Mouse (Mus musculus) 3T3-L1 (cell line): ENCODE measurements at regions not wholly inside any gene's neighbourhood (a gene's known extent, or its start where the extent isn't known, plus 50 kb on each side); places are given as distances from the start of the nearest gene placed in this dataset.
"Not testable (repeated sequence)": the region's sequence is repeated elsewhere in the genome, so short reads cannot be mapped to it uniquely, and the experiment has no call there.

Experiments
- DNase-seq: peaks from one replicate; pipeline ENCODE4 v3.0.0-alpha.2; 2015; ENCODE audit warnings: low read depth, low spot score

DNA sequence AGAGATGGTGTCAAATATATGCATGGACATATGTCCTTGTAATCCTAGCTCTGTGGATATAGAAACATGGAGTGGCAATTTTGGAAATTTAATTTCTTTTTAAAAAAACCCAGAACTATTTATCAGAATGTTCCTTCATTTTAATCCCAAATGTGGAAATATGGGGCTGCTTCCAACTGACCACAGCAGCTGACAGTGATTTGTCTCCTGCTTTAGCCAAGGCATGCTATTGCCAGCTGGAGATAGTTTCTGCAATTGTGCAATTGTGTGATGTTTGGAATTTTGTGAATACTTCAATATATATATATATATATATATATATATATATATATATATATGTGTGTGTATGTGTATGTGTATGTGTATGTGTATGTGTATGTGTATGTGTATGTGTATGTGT, 629.7 kb upstream of the Slc8a1 start:
- peak; percentile 38 for DNase-seq

DNA sequence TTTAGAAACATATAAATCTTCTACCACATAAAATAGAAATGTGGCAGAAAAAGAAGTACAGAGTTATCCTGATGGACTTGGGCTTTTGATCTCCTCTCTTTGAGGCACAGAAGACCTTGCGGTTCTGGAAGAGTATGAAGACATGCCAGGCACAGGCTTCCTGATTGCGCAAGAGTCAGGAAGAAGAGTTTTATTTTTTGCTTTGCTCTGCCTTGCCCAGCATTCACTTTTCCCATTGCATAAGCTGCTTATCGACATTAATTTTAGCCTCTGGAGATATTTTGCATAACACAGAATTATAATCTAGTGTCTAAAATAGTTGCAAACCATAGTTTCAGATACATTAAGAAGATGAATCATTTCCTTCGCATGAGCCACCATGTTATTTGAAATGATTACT, 627.8 kb upstream of the Slc8a1 start:
- DNase-seq = no peak

DNA sequence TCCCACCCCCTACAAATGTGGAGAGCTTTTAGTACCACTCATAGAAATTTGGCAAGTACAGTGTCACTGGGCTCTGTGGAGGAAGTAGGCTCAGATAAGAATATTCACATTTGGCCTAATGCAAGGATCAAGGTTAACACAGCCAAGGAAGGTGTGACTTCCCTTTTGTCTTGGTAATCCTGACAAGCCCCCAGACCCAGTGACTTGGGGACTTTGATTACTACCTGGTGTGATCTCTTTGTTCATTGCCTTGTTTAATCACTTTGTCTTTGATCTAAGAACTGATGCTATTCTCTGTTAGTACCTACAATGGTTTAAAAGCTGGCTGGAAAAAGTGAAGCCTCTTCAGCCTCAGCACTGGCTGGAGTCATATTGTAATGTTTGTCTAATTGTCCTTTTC, 610.5 kb upstream of the Slc8a1 start:
- no peak for DNase-seq

DNA sequence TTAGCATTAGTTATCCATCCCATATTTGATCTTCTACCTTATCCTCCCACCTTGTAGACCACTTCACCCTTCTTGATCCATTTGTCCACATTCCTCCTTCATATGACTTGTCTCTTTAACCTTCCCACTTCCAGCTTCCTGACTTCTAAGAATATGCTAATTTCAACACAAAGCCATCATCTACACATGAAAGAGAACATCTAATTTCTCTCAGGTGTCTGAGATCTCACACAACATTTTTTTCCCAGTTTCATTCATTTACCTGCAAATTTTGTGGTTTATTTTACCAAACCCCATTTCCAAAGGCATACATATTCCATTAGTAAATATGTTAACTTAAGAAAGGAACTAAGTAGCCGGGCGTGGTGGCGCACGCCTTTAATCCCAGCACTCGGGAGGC, 593.3 kb upstream of the Slc8a1 start:
- no peak for DNase-seq

DNA sequence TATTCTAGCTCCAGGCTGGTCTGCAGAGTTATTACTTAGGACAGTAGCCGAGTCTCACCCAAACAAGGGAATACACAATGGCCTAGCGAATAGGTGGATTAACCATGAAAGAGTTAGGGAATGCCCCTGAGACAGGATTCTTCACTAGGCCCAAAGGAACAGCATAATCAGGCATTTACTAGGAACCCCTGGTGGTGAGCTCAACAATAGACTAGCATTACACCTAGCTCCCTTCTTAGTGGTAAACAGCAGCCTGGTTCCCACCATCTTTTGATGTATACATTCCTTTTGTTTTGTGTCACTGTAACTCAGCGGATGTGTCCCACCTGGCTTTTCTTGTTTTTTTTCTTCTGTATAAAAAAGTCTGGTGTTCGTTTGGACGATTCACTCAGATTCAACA, 574.0 kb upstream of the Slc8a1 start:
- DNase-seq = no peak

DNA sequence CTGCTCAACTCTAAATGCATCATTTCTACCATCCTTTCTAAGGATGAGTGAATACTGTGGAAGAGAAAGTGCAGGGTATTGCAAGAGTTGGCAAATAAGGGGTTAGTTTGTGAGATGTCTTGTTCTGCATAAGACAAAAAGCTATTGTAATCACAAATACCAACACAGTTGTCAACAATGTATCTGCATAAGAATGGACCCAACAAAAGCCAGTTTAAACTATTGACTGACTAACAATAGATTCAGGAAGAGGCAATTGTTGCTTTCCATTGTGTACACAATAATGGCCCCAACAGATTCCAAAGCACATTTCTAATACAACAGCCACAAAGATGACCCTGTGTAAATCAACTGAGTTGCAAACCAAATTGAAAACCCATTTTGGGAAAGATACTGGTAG, 568.2 kb upstream of the Slc8a1 start:
- no peak for DNase-seq

DNA sequence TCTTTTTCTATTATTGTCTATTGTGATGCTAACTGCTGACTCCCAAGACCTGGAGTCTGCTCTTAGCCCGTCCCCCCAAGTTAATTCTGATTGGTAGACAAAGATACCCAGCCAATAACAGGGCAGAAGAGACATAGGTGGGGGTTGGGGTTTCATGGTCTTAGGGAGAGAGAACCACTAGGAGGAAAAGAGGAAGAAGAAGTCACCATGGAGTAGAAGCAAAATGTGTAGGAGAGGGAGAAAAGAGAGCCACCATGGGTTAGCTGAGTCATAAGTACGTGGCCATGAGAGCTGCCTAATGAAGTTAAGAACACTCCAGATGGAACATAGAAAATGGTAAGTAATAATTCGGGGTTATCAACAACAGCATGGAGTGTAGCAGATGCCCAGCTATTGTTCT, 539.6 kb upstream of the Slc8a1 start:
- DNase-seq = no peak

DNA sequence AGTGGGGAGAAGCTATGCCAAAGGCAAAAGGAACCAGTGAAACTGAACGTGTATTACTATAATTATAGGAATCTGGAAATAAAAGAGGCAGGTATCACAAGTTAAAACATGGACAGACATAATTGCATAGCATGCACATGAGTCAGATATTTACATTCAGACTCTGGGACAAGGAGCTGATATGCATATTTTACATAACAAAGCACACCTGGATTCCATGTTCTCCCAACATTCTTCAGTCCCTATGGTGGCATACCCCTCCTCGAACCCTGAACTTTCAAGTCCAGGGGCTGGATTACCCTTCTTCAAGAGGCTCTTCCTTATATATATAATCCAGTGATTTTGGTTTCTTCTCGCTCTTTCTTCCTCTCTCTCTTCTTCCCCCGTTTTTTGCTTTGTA, 535.8 kb upstream of the Slc8a1 start:
- DNase-seq = no peak

DNA sequence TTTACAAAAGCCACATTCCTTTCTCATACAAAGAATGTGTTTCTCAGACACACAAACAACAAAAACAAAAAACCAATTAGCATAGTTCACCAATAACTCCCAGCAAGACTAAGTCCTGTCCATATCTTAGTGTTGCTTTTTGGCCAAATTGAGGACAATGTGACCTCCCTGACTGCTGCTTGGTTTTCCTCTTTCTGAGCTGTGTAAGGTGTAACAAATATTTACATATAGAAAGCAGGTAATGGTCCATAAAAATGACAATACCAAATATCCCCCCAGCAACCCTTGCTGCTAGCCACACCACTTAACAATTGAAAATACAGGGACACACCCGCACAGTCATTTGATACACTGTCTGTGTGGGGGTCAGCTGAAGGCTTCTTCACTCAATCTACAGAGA, 534.7 kb upstream of the Slc8a1 start:
- DNase-seq = no peak

DNA sequence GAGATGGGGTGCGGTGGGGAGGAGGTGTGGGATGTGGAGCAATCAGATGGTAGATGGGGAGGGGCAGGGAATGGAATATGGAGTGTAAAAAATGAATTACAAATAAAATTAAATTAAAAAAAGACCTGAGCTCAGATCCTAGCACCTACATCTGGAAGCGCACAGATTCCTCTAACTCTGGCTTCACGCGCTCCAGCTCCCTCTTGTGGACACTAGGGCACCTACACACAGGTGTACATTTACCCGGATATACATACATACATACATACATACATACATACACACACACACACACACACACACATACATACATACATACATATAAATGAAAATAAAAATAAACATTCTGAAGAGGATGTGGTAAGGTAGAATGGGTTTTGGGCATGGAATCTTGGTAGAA, 528.7 kb upstream of the Slc8a1 start:
- DNase-seq = not testable (repeated sequence)

DNA sequence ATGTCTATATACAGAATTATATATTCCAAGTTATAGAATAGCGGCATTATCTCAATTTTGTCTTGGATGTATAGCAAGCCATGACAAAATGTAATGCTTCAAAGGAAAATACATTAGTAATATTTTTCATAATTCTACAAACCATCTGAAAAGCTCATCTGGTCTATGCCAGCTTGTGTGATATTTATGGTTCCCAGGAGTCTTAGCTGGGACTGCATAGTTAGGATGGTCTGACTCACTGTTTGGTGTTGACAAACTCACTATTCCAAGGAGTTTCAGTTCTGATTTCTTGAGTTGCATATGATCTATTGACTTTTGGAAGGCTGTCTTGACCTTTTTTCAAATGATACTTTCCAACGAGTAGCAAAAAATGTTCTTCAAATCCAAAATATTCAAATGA, 514.2 kb upstream of the Slc8a1 start:
- peak; percentile 46 for DNase-seq

DNA sequence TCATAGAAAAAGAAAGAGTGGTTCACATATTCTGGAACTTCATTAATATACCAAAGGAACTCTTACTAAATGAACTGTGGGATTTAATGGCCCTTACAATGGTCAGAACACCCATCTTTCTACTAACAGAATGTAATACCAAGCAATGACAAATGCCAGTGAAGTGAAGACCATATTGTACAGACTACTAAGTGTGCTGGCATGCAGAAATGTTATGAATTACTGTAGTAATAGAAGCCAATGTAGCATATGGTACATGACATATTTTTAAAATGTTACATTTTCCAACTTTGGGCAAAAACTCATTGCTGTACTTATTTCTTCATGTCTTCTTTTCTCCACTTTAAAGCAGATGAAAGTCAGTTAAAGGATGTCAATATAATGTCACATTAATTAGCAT, 513.7 kb upstream of the Slc8a1 start:
- no peak for DNase-seq

DNA sequence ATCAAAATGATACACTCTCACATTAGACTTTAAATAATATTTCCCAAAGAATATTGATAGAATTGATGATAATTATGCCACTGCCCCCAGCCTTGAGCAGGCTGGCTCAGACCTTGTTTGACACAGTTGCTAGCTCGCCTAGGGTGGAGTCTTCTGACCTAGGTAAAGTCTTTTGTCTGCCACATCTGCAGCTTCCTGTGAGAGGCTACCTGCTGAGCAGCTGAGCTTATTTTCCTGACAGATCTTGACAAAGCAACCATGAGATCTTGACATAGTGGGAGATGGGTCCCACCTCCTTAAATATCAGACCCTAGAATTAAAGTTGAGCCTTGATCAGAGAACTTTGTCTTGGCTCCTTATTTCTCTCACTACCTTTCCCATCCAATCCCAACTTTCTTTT, 500.2 kb upstream of the Slc8a1 start:
- no peak for DNase-seq

DNA sequence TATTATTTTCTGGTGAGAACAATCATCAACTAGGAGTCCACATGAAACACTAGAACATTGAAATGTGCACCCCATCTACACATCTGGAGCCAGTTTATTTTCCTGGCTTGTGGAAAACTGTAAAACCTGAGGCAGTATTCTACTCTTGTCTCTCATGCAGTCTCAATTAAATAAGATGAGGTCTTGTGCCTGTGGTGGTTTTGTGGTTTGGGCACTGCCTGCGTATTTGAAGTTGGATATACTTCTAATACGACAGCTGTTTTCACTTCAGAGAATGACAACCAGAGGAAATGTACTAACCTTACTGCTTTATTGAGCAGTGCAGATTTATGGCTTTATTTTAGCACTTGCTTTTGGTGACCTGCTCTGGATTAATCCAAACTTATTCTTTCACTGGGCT, 499.3 kb upstream of the Slc8a1 start:
- peak; percentile 88 for DNase-seq

DNA sequence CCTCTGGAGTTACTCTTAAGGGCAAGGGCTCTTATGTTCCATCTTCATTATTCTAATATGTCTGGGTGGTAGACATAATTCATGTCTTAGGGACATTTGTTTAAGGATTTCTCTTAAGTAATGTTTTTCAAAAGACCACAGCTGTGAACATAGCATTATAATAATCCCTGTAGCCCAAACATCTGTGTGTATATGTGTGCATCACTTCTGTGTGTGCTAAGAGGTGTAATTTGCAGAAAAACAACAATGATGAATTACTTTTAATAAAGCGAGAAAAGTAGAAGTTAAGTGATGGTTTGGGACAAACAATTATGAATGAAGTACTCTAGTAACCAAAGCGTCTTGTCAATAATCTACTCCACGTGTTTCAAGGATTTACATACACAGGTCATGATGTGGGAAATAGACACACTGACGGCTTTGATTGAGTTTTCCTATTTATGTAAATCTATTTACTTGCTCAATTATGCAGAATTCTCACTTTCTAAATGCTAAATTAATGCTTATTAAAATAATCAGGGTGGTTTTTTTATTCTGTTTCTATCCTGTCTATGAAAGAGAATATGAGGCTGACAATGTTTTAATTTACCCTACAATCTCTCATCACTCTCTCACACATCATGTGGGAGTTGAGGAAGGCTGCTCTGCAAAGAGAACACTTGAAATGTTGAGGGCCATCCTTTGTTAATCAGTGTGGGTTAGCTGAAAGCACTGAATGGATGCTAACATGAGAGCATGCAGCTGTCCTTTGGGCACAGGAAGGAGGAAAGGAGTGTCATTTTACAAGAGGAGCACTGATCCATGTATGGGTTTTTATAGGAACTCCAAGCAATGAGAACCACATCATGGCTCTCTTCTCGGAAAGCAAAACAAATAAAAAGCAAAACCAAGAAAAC, 477.8 kb upstream of the Slc8a1 start:
- no peak for DNase-seq

DNA sequence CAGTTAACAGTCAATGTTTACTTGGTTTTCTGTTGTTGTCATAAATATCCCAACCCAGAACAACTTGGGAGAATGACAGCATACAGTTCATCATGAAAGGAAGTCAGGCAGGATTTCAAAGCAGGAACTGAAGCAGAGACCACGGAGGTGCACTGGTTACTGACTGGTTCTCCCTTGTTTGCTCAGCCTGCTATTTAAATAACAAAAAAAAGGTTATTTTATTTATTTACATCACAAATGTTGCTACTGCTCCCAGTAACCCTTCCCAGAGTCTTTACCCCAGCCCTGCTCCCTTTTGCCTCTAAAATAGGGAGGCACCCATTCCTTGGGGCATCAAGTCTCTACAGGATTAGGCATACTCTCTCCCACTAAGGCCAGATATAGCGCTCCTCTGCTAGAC, 461.8 kb upstream of the Slc8a1 start:
- no peak for DNase-seq

DNA sequence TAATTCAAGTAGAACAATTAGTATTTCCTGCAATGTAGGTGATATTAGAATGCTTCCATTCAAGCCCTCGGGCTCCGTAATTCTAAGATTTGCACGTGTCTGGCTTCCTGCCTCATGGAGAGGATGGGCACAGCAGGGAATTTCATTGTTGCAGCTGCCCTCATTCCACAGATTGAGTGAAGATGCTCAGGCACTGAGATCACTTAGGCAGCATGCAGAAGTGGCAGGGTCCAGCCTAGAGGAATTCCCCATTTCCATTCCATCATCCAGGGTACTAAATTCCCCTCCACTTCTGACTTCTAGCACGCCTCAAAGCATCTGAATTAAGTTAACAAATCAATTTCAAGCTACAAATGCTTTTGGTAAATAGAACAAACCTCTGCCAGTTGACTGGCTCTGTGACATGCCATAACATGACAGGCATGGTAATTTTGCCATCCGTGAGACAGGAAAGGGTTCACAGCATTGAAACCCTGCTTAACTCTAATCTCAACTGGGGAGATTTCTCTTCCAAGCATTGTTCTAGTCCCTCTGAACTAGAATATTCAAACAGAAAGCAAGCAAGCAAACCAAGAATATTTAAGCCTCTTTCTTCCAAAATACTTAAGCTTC, 461.0 kb upstream of the Slc8a1 start:
- no peak for DNase-seq

DNA sequence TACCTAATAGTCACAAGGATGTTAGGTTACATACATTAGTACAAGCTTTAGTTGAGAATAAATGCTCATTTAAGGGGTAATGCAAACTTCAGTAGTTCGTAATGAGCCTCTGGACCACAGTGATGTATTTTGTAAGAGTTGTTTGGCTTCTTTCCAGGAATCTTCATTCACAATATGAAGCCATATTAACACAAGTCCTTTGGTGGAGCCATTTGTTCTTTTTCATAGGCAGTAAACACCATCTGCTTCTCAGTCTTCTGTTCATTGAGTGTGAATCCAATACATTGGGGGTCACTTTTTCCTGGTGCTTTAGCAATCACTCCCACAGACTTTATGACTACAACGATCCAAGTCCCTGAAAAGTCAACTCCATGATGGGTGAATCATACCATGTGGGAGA, 446.1 kb upstream of the Slc8a1 start:
- peak; percentile 16 for DNase-seq

DNA sequence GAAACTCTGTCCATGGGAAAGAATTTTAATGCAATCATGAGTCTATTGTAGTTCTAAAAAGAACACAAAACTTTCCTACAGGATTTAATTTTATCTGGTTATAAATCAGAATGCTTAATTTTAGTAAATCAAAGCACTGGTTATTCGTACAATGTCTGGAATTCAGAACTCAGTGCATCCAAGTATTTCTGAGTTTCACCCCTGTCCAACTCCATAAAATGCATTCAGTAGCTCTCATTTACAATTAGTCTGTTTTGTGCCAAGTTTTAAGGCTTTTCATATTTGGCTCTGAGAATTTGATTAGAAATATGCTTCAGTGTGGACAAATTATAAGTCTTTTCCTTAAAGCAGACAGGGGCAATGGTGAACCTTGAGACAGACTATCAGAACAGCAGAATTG, 433.0 kb upstream of the Slc8a1 start:
- no peak for DNase-seq

DNA sequence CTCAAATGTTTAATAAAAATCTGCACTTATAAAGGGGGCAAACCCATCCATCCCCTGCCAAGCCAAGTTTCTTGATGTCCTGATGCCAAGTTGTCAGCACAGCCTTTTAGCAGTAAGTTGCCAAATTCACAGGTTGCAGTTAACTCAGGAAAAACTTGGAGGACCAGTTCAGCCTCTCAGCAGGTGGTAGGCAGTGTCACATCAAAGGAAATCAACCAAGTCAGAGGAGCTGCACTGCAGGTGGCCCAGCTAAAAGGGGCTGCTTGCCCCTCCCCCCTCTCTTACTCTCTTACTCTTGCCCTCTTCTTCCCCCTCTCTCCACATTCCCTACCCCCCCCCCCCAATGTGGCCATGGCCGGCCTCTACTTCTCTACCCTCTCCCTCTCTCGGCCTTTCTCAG, 415.3 kb upstream of the Slc8a1 start:
- no peak for DNase-seq

DNA sequence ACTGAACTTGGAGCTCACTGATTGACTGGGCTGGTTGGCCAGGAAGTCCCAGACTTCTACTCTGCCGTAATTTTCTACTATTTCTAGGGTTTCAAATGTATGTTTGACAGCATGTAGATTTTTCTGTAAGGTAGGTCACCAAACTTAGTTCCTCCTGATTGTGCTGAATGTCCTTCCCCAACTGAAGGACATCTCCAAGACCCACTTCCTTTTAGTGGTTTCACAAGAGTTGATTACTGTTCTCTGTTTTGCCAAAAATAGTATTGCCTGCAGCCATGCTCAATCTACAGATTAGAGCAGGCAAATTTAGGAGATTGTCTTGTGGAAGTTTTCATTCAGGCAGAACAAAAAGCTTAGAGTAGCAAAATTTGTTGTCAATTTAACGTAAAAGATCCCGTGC, 396.7 kb upstream of the Slc8a1 start:
- no peak for DNase-seq

DNA sequence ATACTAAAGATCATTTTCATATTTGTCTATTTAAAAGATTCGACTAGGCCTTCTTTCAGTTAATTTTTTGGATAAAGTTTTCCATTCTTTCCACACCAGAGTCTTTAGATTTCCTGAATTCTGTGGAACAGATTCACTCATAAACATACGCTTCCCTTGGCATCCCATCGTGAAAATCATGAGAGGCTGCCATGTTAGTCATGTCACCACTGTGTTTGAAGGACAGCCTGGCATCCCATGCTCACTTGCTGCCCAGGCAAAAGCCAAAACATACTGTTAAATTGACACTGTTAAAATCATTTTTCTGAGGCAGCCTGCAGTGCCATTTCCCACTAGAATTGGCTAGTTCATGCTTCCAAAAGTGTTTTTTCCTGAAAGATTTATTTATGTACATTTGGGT, 394.8 kb upstream of the Slc8a1 start:
- DNase-seq = no peak

DNA sequence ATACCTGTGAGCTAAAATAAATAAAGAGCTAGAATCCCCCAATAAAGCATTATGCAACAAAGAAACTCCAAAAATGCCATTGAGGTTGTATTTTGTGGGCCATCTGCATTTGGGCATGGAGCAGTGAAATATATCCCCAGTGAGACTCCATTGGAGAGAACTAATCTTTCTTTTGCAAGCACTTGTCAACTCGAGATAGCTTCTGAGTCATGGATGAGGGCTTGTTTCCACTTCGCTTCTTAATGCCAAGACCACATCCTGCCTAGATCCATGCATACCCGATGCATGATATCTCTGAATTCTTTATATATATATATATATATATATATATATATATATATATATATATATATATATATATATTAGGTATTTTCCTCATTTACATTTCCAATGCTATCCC, 349.0 kb upstream of the Slc8a1 start:
- DNase-seq = peak; percentile 96

DNA sequence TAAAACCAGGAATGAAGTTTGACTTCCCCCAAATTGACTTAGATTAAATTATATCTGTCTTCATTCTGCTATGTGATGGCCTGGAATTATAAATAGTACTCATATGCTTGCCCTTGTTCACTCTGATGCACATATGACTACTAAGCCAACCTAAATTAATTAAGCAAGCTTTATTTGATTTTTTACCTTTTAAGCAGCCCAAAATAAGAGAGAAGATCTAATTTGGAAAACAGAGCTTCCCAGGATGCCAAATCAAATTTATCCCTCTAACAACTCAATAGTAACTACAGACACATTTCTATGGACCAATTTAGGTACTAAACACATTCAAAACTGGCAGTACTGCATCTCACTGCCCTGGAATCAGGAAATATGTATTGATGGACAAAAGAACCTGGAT, 342.1 kb upstream of the Slc8a1 start:
- DNase-seq = no peak
